24 mouse cellular contexts compared by ENCODE assay signal in genomic region chr15:52136693-52137092, GRCm38 (mm10).
"Had no signal": no experiment of that assay in that cellular context is flagged by ENCODE, and none has a peak within 500 bp of the region (broad histone marks: within the 10 kb centered on the region; RNA-seq: fewer than 3 reads in every experiment).

No protein-coding gene starts in this region.

- H3K9me3 ChIP-seq: heart, embryonic 10.5 days; heart, embryonic 12.5 days; hindbrain, embryonic 10.5 days; hindbrain, embryonic 12.5 days; intestine, embryonic 15.5 days; limb, embryonic 10.5 days; limb, embryonic 12.5 days had no signal

- H3K4me1 ChIP-seq: heart, embryonic 10.5 days; heart, embryonic 12.5 days; hindbrain, embryonic 10.5 days; hindbrain, embryonic 12.5 days; intestine, embryonic 15.5 days; limb, embryonic 10.5 days; limb, embryonic 12.5 days had no signal

- H3K27ac ChIP-seq: gastrocnemius, adult 2 months; heart, embryonic 10.5 days; hindbrain, embryonic 10.5 days; hindbrain, embryonic 12.5 days; hindbrain, embryonic 14.5 days; intestine, embryonic 15.5 days; kidney, postnatal 0 days; limb, embryonic 10.5 days; limb, embryonic 12.5 days had no signal

- DNase-seq: gastrocnemius, adult 2 months; gastrocnemius, postnatal 10 days; gastrocnemius, postnatal 25 days; heart, adult 18-20 months; heart, postnatal 10 days; heart, postnatal 4 days; kidney, adult 18-20 months; kidney, adult 8-10 months; kidney, postnatal 14 days; kidney, postnatal 36 days; layer of hippocampus, adult 9-11 months; layer of hippocampus, postnatal 36 days had no signal

- H3K36me3 ChIP-seq: heart, embryonic 10.5 days; heart, embryonic 12.5 days; hindbrain, embryonic 10.5 days; hindbrain, embryonic 12.5 days; intestine, embryonic 15.5 days; limb, embryonic 10.5 days; limb, embryonic 12.5 days had no signal

- H3K27me3 ChIP-seq: heart, embryonic 12.5 days; hindbrain, embryonic 12.5 days; intestine, embryonic 15.5 days; limb, embryonic 12.5 days had no signal

- H3K4me3 ChIP-seq: gastrocnemius, adult 2 months; heart, embryonic 10.5 days; heart, embryonic 12.5 days; hindbrain, embryonic 10.5 days; hindbrain, embryonic 12.5 days; intestine, embryonic 15.5 days; limb, embryonic 10.5 days; limb, embryonic 12.5 days had no signal

- H3K9ac ChIP-seq: heart, embryonic 12.5 days; hindbrain, embryonic 12.5 days; hindbrain, embryonic 14.5 days; intestine, embryonic 15.5 days; limb, embryonic 12.5 days had no signal

- ATAC-seq: hindbrain, embryonic 16.5 days; inflammation-experienced regulatory T-cells, adult 6 months; intestine, embryonic 15.5 days; intestine, postnatal 0 days had no signal

- H3K4me2 ChIP-seq: heart, embryonic 12.5 days; hindbrain, embryonic 12.5 days; hindbrain, embryonic 14.5 days; intestine, embryonic 15.5 days; limb, embryonic 12.5 days had no signal
